Mouse (Mus musculus) MEL (cell line): Measurements from ENCODE around the gene Rbfox3.

Source experiments
- JUND ChIP-seq: IDR thresholded peaks from 2 replicates; pipeline ENCODE4 v1.6.1; 2011; ENCODE audit warnings: low read depth, mild to moderate bottlenecking, improper control_type of control experiment, low read length
- KAT2A ChIP-seq: conservative IDR thresholded peaks from 2 replicates; pipeline ENCODE4 v1.6.1; 2012; ENCODE audit warnings: low read depth, low read length, improper control_type of control experiment, inconsistent platforms
- SIN3A ChIP-seq: IDR thresholded peaks from 2 replicates; pipeline ENCODE4 v1.6.1; 2012; ENCODE audit warnings: low read length, improper control_type of control experiment, inconsistent platforms

- TF ChIP-seq JUND (no peak), SIN3A (no peak), KAT2A (no peak)
These were observed 460.2 kb downstream of the Rbfox3 start for GRCm38 (mm10) chr11:118451211-118451610.
